Mouse (Mus musculus) adrenal gland, adult 2 months (tissue): ENCODE data around the gene Ap3b1. TPM values are rescaled to one million over a fixed set of nuclear protein-coding genes. Genes with fewer than 3 reads are reported as not detected.
A peak's percentile ranks its signal among the peaks of the same experiment; 100 is the strongest.

Experiments
- DNase-seq: peaks from one replicate; pipeline ENCODE4 v3.0.0; 2021
- microRNA-seq, 2 experiments: library from miRNA; unstranded; fragments of <30 nt; microRNA quantifications; one replicate each; pipeline ENCODE4 v1.2.0; 2021
- polyA plus RNA-seq: library from polyadenylated mRNA; depleted of rRNA; stranded (reverse); fragments of >200 nt; gene quantifications from 2 replicates; pipeline ENCODE4 v1.2.3, GENCODE M21; 2012; rRNA removed
- total RNA-seq, 2 experiments: library from RNA; stranded (reverse); gene quantifications; 2 replicates each; pipeline ENCODE4 v1.2.3; 2021

Gene Ap3b1
- total and polyA plus RNA-seq, 3 experiments = 11.5 to 55.6 (median 40.5) TPM

DNA sequence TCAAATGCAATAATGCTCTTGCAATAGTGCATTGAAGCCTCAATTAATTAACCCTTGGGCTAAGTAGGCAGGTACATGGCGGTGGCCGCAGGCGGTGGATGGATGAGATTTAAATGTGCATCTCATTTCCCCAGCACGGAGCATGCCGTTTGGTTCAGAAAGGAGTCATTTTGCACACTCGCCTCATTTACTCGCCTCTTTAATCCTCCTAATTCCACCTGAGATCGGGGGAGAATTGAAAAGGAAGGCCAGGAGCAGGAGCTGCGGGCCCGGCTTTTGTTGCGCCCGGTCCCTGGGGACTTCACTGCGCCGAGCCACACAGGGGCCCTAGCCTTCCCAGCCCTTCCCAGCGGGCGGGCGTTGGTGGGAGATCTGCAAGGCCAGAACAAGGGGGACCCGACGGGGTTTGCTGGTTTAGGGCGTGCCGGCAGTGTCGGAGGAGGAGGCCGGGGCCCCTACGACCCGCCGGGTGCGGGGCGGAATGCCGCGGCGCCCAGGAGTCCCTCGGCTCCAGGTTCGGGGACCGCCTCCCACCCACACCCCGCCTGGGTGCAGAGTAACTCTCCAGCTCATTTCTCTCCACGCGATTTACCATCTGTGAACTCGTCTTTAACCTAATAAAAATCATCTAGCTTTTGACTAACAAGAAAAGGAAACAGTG lies 237.1 kb downstream of the Ap3b1 start:
- DNase-seq = peak; percentile 10

DNA sequence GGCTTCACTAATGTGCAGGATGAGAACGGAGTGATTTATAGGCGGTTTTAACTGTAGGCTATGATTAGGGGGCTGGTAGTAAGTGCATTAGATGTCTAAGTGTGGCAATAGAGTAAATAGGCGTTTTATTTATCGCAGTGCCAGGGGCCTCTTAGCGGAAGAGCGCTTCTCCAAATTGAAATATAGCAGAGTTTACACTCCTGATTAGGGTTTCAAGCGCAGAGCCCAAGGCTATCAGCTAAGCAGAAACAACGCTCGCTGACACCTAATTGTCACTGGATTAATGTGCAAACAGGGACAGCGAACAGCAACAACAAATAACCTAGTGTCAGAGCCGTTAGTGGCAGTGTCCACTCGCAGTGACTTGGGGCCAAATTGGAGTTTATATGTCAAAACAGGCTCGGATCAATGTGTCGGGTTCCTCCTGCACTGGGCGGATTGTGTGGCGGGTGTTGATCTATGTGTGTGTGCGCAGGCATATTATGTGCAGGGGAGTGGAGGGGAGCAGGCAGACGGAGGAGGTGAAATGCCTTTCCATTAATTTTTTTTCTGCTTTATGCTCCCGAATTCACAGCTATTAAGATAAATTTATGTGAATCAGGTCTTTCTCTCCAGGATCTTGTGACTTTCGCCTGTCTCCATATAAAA lies 237.8 kb downstream of the Ap3b1 start:
- DNase-seq = peak; percentile 6

DNA sequence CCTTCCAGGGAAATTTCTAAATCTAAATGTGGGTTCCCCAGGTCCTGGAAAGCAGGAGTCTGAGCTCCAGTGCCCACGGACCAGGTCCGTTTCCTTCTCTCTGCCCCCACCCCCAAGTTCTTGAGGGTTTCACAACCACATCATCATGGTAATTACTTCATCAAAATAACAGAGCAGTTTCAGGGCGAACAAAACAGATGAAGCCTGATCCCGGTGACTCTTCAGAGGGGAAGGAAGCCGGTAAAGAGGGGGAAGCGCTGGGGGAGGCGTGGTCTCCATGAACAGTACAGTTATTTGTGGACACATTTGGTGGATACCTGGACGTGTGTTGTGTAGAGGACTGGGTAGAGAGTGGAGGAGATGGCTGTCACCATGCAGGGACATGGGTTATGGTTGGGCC lies 241.0 kb downstream of the Ap3b1 start:
- DNase-seq = no peak

DNA sequence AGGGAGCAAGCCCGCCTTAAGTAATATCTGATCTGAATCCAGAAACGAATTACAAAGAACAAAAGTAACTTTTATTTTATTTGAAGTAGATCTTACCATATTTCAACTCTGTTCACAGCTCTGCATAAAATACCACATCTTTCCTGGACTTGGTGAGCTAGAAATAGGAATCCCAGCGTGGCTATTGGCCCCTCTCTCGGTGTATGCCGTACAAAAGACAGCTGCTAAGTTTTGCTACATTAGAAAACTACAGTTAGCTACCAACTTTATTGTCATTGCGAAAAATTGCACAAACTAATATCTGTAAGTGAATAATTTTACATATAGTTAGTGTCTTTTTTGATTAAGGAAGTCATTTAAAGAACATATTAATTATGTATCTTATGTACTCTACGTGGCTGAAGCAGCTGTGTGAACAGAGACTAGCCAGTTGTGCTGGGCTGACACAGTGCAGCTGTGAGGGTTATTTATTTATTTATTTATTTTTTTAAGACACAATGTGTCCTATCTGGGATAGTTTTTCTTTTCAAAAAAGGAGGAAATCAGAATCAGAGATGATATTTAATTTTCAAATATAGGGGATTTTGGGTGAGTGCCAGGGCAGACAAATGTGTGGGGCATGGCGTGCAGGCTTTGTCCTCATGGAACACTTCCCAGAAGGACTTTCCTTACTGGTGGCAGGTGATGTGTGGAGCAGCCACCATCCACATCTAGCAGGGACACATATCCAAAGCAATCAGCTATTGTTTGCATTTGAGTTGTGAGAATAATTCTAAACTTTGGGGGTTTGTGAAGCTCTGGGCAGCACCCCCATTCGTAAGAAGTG lies 248.5 kb downstream of the Ap3b1 start:
- DNase-seq = no peak

DNA sequence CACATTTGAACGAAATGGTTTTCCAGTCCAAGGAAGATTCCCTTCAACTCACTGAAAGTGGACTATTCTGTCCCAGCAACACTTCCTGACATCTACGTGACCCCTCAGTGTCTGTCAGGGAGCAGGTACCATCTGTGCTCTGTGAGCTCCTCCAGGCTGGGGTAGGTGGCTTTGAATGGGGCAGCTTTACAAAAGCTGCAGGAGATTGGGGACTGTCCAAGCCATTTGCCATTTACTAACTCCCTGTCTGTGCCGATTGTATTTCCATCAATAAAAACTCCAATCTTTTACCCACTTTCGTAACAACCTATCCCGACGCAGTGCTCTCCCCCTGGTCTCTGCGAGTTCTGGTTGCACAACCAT lies 249.1 kb downstream of the Ap3b1 start:
- DNase-seq = no peak

DNA sequence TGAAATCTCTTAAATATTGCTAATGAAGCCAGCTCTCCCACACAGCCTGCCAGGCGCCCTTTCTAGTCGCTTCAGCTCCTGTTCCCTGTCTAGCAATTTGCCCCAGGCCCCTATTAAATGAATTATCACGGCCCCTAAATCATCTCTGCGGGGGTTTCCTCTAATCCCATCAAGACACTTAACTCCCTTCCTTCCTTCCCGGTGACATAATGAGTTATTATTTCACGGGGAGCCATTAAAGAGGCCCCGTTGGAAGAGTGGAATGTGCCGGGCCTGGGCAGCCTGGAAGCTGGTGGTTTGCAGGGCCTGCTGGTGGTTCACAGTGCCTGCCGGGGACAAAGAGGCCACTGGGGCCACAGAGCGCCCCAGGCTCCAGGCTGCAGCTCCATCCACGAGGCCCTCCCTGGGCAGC lies 249.7 kb downstream of the Ap3b1 start:
- no peak for DNase-seq

DNA sequence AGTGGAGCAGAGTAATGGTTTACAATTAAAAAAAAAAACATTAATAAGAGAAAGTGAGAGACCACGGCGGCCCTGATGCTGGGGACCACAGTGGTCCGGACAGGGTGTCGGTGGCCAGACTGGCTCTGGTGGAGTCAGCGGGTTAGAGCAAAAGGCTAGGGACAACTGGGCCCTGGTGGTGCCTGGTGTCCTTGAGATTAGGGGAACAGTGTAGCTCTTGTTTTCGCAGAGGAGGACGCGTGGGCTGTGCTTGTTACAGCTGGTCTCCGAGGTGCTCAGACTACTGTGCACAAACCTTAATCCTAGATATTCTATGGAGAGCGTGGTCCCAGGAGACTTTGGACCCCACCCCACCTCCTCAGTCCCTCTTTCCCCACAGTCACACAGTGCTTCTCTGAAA lies 250.2 kb downstream of the Ap3b1 start:
- DNase-seq = no peak

Small RNA genes within 50 kb of the gene (microRNA-seq; reads per million reads assigned to microRNA genes)
- 0 reads per million in 2 experiments for gene Gm25109

Other genes with a start within 250 kb of the Ap3b1 start
- 10 to 100 TPM; 59.4 to 75.8 TPM for gene Scamp1, start 73.1 kb upstream of the Ap3b1 start, total RNA-seq
- 15.0 and 18.2 TPM in 2 replicates for gene Scamp1, start 73.1 kb upstream of the Ap3b1 start, polyA plus RNA-seq